Mouse (Mus musculus) heart, embryonic 11.5 days (tissue): ENCODE measurements around the gene Csrnp3. TPM values are rescaled to one million over a fixed set of nuclear protein-coding genes. Genes with fewer than 3 reads are reported as not detected.

Source experiments
- ATAC-seq: fragments of 200-750 bp; cut with Nextera tagmentation; replicated peaks from 2 replicates; pipeline ENCODE4 v1.8.0; 2017; ENCODE audit warnings: moderate library complexity; ENCODE audit not compliant: insufficient number of reproducible peaks, low FRiP score, low TSS enrichment
- H3K27ac ChIP-seq: fragments of 300-500 bp; sonication (generic); 2 replicates; pipeline ENCODE4 v1.5.1; 2014; ENCODE audit warnings: mild to moderate bottlenecking, low read depth, low read length
- H3K27me3 ChIP-seq: fragments of 300-500 bp; sonication (generic); 2 replicates; pipeline ENCODE4 v1.6.1; 2014; ENCODE audit warnings: mild to moderate bottlenecking, low read length, mixed read lengths; ENCODE audit not compliant: control insufficient read depth, insufficient read depth
- H3K36me3 ChIP-seq: fragments of 300-500 bp; sonication (generic); 2 replicates; pipeline ENCODE4 v1.6.1; 2014; ENCODE audit warnings: mild to moderate bottlenecking, low read length, moderate library complexity, mixed read lengths; ENCODE audit not compliant: control insufficient read depth, insufficient read depth
- H3K4me1 ChIP-seq: fragments of 300-500 bp; sonication (generic); 2 replicates; pipeline ENCODE4 v1.6.1; 2014; ENCODE audit warnings: low read length; ENCODE audit not compliant: control insufficient read depth, insufficient read depth
- H3K4me2 ChIP-seq: fragments of 300-500 bp; sonication (generic); 2 replicates; pipeline ENCODE4 v1.6.1; 2014; ENCODE audit warnings: mild to moderate bottlenecking, moderate library complexity
- H3K4me3 ChIP-seq: fragments of 300-500 bp; sonication (generic); 2 replicates; pipeline ENCODE4 v1.5.1; 2014; ENCODE audit warnings: low read depth, low read length
- H3K9ac ChIP-seq: fragments of 300-500 bp; sonication (generic); 2 replicates; pipeline ENCODE4 v1.6.1; 2014; ENCODE audit warnings: mild to moderate bottlenecking, low read depth, low read length, moderate library complexity
- H3K9me3 ChIP-seq: fragments of 300-500 bp; sonication (generic); replicated peaks from 2 replicates; pipeline ENCODE4 v1.6.1; 2016; ENCODE audit warnings: low read length; ENCODE audit not compliant: control insufficient read depth
- WGBS: fragments of 180-500 bp; shearing (Covaris S2); extraction: QIAGEN DNeasy Blood & Tissue Kit; methylation state at CpG from one replicate; pipeline ENCODE4 v1.1.7; 2014; ENCODE audit not compliant: insufficient replicate concordance; 5-methylcytosine and 5-hydroxymethylcytosine counted together
- polyA plus RNA-seq: library from polyadenylated mRNA; unstranded; fragments of >200 nt; fragmentation: Nextera tagmentation; extraction: Ambion mirVana; gene quantifications from 2 replicates; pipeline ENCODE4 v1.2.1, GENCODE M21; 2014

Csrnp3 gene
- polyA plus RNA-seq, 1 experiment from 2014 or later = 2.2 TPM

DNA sequence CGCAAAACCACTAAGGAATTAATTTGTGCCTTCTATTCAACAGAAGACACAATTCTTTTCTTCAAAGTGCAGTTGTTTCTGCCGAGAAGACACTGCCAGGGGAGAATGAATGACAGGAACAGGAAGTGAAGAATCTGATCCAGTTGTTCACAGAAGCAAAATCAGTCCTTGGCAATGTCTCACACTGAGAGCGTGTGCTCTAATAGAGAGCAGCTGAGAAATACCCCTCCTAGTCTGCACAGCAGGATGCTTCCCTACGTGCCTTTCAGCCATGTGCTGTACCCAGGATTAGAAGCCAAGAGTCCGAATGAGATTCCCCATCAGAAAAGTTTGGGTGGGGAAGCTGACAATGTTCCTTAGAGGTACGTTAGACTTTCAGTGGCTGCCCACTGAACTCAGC lies 223.9 kb downstream of the Csrnp3 start:
- Histone ChIP-seq H3K27me3 (no peaks in the 10 kb centered on the region), H3K9me3 (no peaks in the 10 kb centered on the region), H3K4me1 (no peaks in the 10 kb centered on the region), H3K4me3 (no peak overlapping the region), H3K9ac (no peak overlapping the region), H3K27ac (no peak overlapping the region), H3K4me2 (no peak overlapping the region), H3K36me3 (no peaks in the 10 kb centered on the region)
- no peak for ATAC-seq
- 40% methylated on average over 6 of the region's 6 CpGs for WGBS

DNA sequence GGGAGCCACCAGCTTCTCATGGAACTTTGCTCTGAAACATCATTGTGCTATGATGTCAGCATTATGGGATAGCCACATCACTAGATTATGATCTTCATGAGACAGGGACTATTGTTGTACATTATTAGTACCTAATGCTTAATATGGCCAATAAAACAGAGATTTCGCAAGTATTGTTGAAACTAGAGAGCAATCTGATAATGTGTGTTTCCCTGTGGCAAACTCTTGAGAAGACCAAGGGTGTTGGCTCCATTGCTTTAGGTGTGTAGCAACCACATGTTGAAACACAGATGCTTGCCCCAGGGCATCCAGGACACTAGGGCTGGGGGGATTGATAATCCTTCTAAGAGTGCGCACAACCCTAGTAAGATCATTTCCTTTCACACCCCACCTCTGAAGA lies 235.2 kb downstream of the Csrnp3 start:
- no peak overlapping the region for H3K4me2 ChIP-seq
- H3K9me3 ChIP-seq = no peaks in the 10 kb centered on the region; the same call in 1 of the 2 replicates
- no peak for ATAC-seq
- no peaks in the 10 kb centered on the region for H3K36me3 ChIP-seq
- no peak overlapping the region for H3K27ac ChIP-seq
- no peaks in the 10 kb centered on the region for H3K27me3 ChIP-seq
- H3K9ac ChIP-seq = no peak overlapping the region
- WGBS = 89% methylated on average over 2 of the region's 2 CpGs
- H3K4me1 ChIP-seq = no peaks in the 10 kb centered on the region
- H3K4me3 ChIP-seq = no peak overlapping the region

Other genes with a start within 250 kb of the Csrnp3 start
- 1.2 and 1.7 TPM in 2 replicates for gene Scn2a, start 225.0 kb upstream of the Csrnp3 start, polyA plus RNA-seq